Mouse (Mus musculus): ENCODE results near the gene Nt5m.

DNA sequence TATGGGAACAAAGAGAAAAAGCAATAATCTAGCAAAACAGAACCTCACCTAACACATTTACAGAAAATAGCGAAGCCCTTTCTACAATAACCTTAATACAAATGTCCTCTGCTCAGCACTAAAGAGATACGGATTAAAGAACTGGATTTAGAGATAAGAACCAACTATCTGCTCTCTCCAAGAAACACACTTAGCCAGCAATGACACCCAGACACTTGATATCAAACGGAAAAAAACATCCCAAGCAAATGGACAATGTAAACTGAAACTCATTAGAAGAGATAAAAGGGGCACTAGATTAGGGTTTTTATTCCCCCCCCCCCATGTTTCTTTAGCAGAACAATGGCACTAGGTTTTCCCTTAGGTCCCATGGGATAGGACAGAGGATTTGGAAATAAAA, 80.2 kb downstream of the Nt5m start:
- TF ChIP-seq POLR2A (IDR thresholded peaks at IDR 0.05; ENCODE audit: borderline replicate concordance, insufficient read depth, low read length) (no peak), CTCF (IDR thresholded peaks at IDR 0.05; ENCODE audit: borderline replicate concordance, insufficient read depth, low read depth, low read length) (no peak)
